Mouse (Mus musculus) embryonic facial prominence, embryonic 13.5 days (tissue): Measurements from ENCODE around the gene Klf12. TPM values are rescaled to one million over a fixed set of nuclear protein-coding genes. Genes with fewer than 3 reads are reported as not detected.

Experiments used
- ATAC-seq: fragments of 200-750 bp; cut with Nextera tagmentation; 2 replicates; pipeline ENCODE4 v1.8.0; 2017; ENCODE audit warnings: low read depth; ENCODE audit not compliant: insufficient number of reproducible peaks, insufficient read depth, low FRiP score, low TSS enrichment
- H3K27ac ChIP-seq: fragments of 300-500 bp; sonication (generic); 2 replicates; pipeline ENCODE4 v1.5.1; 2015; ENCODE audit warnings: moderate library complexity, mild to moderate bottlenecking, inconsistent platforms
- H3K27me3 ChIP-seq: fragments of 300-500 bp; sonication (generic); 2 replicates; pipeline ENCODE4 v1.6.1; 2015; ENCODE audit warnings: mild to moderate bottlenecking, inconsistent platforms
- H3K36me3 ChIP-seq: fragments of 300-500 bp; sonication (generic); 2 replicates; pipeline ENCODE4 v1.6.1; 2015; ENCODE audit warnings: mild to moderate bottlenecking, inconsistent platforms
- H3K4me1 ChIP-seq: fragments of 300-500 bp; sonication (generic); 2 replicates; pipeline ENCODE4 v1.6.1; 2015; ENCODE audit warnings: inconsistent platforms
- H3K4me2 ChIP-seq: fragments of 300-500 bp; sonication (generic); 2 replicates; pipeline ENCODE4 v1.6.1; 2015; ENCODE audit warnings: moderate library complexity, mild to moderate bottlenecking, inconsistent platforms
- H3K4me3 ChIP-seq: fragments of 300-500 bp; sonication (generic); 2 replicates; pipeline ENCODE4 v1.5.1; 2015; ENCODE audit warnings: mild to moderate bottlenecking, inconsistent platforms
- H3K9ac ChIP-seq: fragments of 300-500 bp; sonication (generic); 2 replicates; pipeline ENCODE4 v1.6.1; 2015; ENCODE audit warnings: mild to moderate bottlenecking, inconsistent platforms
- H3K9me3 ChIP-seq: fragments of 300-500 bp; sonication (generic); 2 replicates; pipeline ENCODE4 v1.6.1; 2016; ENCODE audit warnings: inconsistent platforms
- WGBS: fragments of 180-500 bp; shearing (Covaris S2); methylation state at CpG from one replicate; pipeline ENCODE4 v1.1.7; 2015; ENCODE audit warnings: mixed read lengths; 5-methylcytosine and 5-hydroxymethylcytosine counted together
- polyA plus RNA-seq: library from polyadenylated mRNA; unstranded; fragments of >200 nt; fragmentation: Nextera tagmentation; extraction: Ambion mirVana; gene quantifications from 2 replicates; pipeline ENCODE4 v1.2.1, GENCODE M21; 2015

Klf12 gene
- polyA plus RNA-seq, 1 experiment from 2014 or later, result 33.0 TPM

- Histone ChIP-seq H3K27me3 (no peaks in the 10 kb centered on the region), H3K4me1 (peaks cover 7% of the 10 kb centered on the region), H3K4me2 (no peak overlapping the region), H3K36me3 (no peaks in the 10 kb centered on the region), H3K4me3 (no peak overlapping the region), H3K9ac (no peak overlapping the region), H3K9me3 (no peaks in the 10 kb centered on the region), H3K27ac (no peak overlapping the region)
- 61% methylated on average over 12 of the region's 12 CpGs for WGBS
- no peak for ATAC-seq
Observed at GRCm38 (mm10) chr14:100072431-100073195, 211.9 kb downstream of the Klf12 start.

- Histone ChIP-seq H3K4me2 (no peak overlapping the region), H3K36me3 (no peaks in the 10 kb centered on the region), H3K4me3 (no peak overlapping the region), H3K9me3 (no peaks in the 10 kb centered on the region), H3K4me1 (peaks cover 7% of the 10 kb centered on the region), H3K27me3 (no peaks in the 10 kb centered on the region), H3K27ac (no peak overlapping the region), H3K9ac (no peak overlapping the region)
- ATAC-seq, result no peak
- WGBS, result 36% methylated on average over 2 of the region's 2 CpGs
Observed at GRCm38 (mm10) chr14:100069543-100070090, 214.9 kb downstream of the Klf12 start.

- ATAC-seq, result no peak
- Histone ChIP-seq H3K4me1 (peaks cover 7% of the 10 kb centered on the region), H3K27me3 (no peaks in the 10 kb centered on the region), H3K36me3 (no peaks in the 10 kb centered on the region), H3K9ac (no peak overlapping the region), H3K4me2 (no peak overlapping the region), H3K9me3 (no peaks in the 10 kb centered on the region), H3K27ac (no peak overlapping the region), H3K4me3 (no peak overlapping the region)
- WGBS, result 34% methylated on average over 5 of the region's 5 CpGs
Observed at GRCm38 (mm10) chr14:100068715-100069114, 215.8 kb downstream of the Klf12 start.

- Histone ChIP-seq H3K9ac (no peak overlapping the region), H3K4me1 (no peaks in the 10 kb centered on the region), H3K4me2 (no peak overlapping the region), H3K36me3 (peaks cover 6% of the 10 kb centered on the region; the same call in 1 of the 2 replicates), H3K4me3 (no peak overlapping the region), H3K27ac (no peak overlapping the region), H3K27me3 (no peaks in the 10 kb centered on the region), H3K9me3 (no peaks in the 10 kb centered on the region)
- no peak for ATAC-seq
- 95% methylated on average over 1 of the region's 1 CpGs for WGBS
Observed at GRCm38 (mm10) chr14:100062516-100062915, 222.0 kb downstream of the Klf12 start.

GRCm38 (mm10) chr14:100054150-100054549 is 230.3 kb downstream of the Klf12 start:
- Histone ChIP-seq H3K27me3 (no peaks in the 10 kb centered on the region), H3K4me2 (no peak overlapping the region), H3K27ac (no peak overlapping the region), H3K9me3 (no peaks in the 10 kb centered on the region), H3K4me3 (no peak overlapping the region), H3K9ac (no peak overlapping the region), H3K4me1 (peaks cover 10% of the 10 kb centered on the region), H3K36me3 (no peaks in the 10 kb centered on the region)
- WGBS, result 42% methylated on average over 2 of the region's 2 CpGs
- no peak for ATAC-seq

- no peak overlapping the region for H3K4me3 ChIP-seq
- H3K27me3 ChIP-seq, result no peaks in the 10 kb centered on the region
- H3K9me3 ChIP-seq, result no peaks in the 10 kb centered on the region
- H3K27ac ChIP-seq, result no peak overlapping the region
- ATAC-seq, result no peak
- peaks cover 10% of the 10 kb centered on the region for H3K4me1 ChIP-seq
- 66% methylated on average over 4 of the region's 4 CpGs for WGBS
- H3K36me3 ChIP-seq, result no peaks in the 10 kb centered on the region
- no peak overlapping the region for H3K9ac ChIP-seq
- no peak overlapping the region for H3K4me2 ChIP-seq
Observed at GRCm38 (mm10) chr14:100053456-100053855, 231.0 kb downstream of the Klf12 start.

GRCm38 (mm10) chr14:100052876-100053275 is 231.6 kb downstream of the Klf12 start:
- Histone ChIP-seq H3K36me3 (no peaks in the 10 kb centered on the region), H3K27me3 (no peaks in the 10 kb centered on the region), H3K9me3 (no peaks in the 10 kb centered on the region), H3K9ac (no peak overlapping the region), H3K4me3 (no peak overlapping the region), H3K4me1 (peaks cover 10% of the 10 kb centered on the region), H3K27ac (no peak overlapping the region), H3K4me2 (no peak overlapping the region)
- no peak for ATAC-seq
- WGBS, result 74% methylated on average over 2 of the region's 2 CpGs

- Histone ChIP-seq H3K36me3 (no peaks in the 10 kb centered on the region), H3K27ac (no peak overlapping the region), H3K4me1 (no peaks in the 10 kb centered on the region), H3K4me3 (no peak overlapping the region), H3K4me2 (no peak overlapping the region), H3K9ac (no peak overlapping the region), H3K27me3 (no peaks in the 10 kb centered on the region), H3K9me3 (no peaks in the 10 kb centered on the region)
- ATAC-seq, result no peak
Observed at GRCm38 (mm10) chr14:100045431-100045830, 239.0 kb downstream of the Klf12 start.

GRCm38 (mm10) chr14:100041823-100042222 is 242.7 kb downstream of the Klf12 start:
- no peak overlapping the region for H3K4me2 ChIP-seq
- no peak overlapping the region for H3K27ac ChIP-seq
- no peaks in the 10 kb centered on the region for H3K27me3 ChIP-seq
- H3K4me3 ChIP-seq, result no peak overlapping the region
- H3K9me3 ChIP-seq, result no peaks in the 10 kb centered on the region
- no peaks in the 10 kb centered on the region for H3K4me1 ChIP-seq
- H3K9ac ChIP-seq, result no peak overlapping the region
- H3K36me3 ChIP-seq, result no peaks in the 10 kb centered on the region
- 83% methylated on average over 6 of the region's 6 CpGs for WGBS
- ATAC-seq, result no peak

GRCm38 (mm10) chr14:100026671-100027070 is 257.8 kb downstream of the Klf12 start:
- Histone ChIP-seq H3K4me3 (no peak overlapping the region), H3K27ac (no peak overlapping the region), H3K4me2 (no peak overlapping the region), H3K4me1 (peaks cover 8% of the 10 kb centered on the region), H3K27me3 (no peaks in the 10 kb centered on the region), H3K36me3 (peaks cover 11% of the 10 kb centered on the region), H3K9me3 (no peaks in the 10 kb centered on the region), H3K9ac (no peak overlapping the region)
- 56% methylated on average over 6 of the region's 6 CpGs for WGBS
- ATAC-seq, result no peak

- Histone ChIP-seq H3K27me3 (no peaks in the 10 kb centered on the region), H3K4me1 (no peaks in the 10 kb centered on the region), H3K9me3 (no peaks in the 10 kb centered on the region), H3K4me2 (no peak overlapping the region), H3K9ac (no peak overlapping the region), H3K36me3 (peaks cover 8% of the 10 kb centered on the region), H3K4me3 (no peak overlapping the region), H3K27ac (no peak overlapping the region)
- WGBS, result 80% methylated on average over 2 of the region's 2 CpGs
- ATAC-seq, result no peak
Observed at GRCm38 (mm10) chr14:100017219-100017618, 267.3 kb downstream of the Klf12 start.

- no peak overlapping the region for H3K27ac ChIP-seq
- no peak overlapping the region for H3K4me3 ChIP-seq
- H3K9me3 ChIP-seq, result no peaks in the 10 kb centered on the region
- H3K9ac ChIP-seq, result no peak overlapping the region
- ATAC-seq, result no peak
- 51% methylated on average over 5 of the region's 5 CpGs for WGBS
- H3K36me3 ChIP-seq, result no peaks in the 10 kb centered on the region
- no peaks in the 10 kb centered on the region for H3K4me1 ChIP-seq
- H3K27me3 ChIP-seq, result no peaks in the 10 kb centered on the region
- H3K4me2 ChIP-seq, result no peak overlapping the region
Observed at GRCm38 (mm10) chr14:100010525-100010924, 274.0 kb downstream of the Klf12 start.
